Mouse (Mus musculus) lung, adult 18-20 months (tissue): ENCODE results near the gene Trp53bp1.

Experiments
- DNase-seq, 2 experiments: peaks; one replicate each; pipeline ENCODE4 v3.0.0; 2022; ENCODE audit warnings: mixed read lengths in 2 of 2

The Trp53bp1 gene

DNA sequence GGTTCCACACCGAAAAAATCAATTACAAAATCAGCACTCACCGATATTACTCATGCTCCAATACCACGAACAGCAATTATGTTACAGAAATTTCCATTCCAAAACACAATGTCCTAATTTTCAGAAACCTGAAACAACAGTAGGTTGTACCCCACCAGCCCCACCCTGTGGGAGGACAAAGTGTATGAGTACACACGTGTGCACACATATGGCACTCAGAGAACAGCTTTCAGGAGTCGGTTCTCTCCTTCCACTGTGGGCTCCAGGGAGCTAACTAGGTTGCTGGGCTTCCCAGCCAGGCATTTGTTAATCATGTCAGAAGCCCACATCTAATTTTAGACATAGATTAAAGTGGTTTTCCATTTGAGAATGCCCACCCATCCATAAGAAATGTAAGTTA lies 27.1 kb downstream of the Trp53bp1 start:
- no peak for DNase-seq

DNA sequence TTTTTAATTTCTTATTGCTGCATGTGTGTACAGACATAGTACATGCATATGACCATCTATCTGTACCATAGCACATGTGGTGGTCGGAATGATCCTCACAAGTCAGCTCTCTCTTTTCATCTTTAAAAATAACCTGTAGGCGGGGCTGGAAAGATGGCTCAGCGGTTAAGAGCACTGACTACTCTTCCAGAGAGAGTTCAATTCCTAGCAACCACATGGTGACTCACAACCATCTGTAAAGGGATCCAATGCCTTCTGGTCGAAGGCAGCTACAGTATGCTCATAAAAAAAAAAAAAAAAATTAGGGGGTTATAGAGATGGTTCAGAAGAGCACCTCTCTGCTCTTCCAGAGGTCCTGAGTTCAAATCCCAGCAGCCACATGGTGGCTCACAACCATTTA lies 31.8 kb downstream of the Trp53bp1 start:
- no peak for DNase-seq

DNA sequence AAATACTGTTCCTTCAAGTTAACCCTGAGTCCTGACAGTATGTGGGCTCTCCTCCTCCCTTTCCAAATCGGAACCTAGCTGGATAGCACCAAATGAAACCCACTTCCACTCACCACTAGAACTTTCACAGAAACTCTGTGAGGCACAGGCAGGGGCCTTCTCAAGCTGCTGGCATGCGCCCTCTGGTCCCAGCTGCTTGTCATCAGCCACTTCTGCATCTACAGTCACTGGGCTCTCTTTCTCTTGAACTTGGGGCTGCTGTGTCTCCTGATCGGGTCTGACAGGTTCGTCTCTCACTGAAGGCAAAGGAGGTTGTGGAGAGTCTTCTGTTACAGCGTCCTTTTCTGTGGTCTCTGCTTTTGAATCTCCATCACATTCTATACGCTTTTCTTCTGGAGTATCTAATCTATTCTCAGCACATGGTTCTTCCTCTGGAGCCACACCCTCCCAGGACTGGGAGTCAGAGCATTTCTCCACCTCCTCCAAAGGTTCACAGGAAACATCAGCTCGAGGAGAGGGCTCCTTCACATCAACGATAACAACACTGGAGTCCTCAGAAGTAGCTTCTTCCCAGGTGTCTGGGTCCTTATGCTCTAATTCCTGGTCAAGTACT lies 35.6 kb downstream of the Trp53bp1 start:
- DNase-seq, result no peak

DNA sequence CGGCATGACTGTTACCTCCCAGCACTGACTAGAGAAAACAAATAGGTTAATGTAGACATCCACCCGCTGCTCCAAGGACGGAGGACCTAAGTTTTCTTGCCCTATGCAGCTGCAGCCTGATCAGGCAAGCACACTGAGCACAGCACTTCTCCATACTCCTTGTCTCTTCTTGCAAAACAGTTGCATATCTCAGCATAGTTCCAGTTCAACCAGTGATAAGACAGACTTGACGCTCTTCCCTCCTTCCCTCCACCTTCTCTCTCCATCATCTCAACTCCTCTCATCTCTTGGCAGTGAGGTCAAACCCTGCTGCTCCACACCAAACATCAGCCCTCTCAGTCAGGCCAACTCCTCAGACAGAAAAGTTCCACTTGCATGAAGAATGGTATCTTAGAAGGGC lies 43.1 kb downstream of the Trp53bp1 start:
- no peak for DNase-seq

DNA sequence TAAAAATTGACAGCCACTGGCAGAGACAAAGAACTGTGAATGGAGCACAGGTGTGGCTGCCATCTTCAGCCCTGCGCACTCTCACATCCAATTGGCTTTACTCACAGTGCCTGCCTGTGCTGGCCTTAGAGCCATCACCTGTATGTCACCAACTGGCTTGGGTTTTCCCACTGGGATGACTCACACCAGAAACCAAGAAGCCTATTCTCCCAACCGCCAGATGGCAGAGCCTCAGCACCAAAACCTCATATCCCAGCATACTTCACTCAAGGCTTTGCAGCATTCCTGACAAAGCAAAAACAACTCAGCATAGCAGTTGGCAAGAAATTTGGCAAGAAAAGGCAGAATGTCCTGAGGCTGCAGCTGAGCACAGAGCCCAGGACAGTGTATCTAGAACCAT lies 48.2 kb downstream of the Trp53bp1 start:
- no peak for DNase-seq

DNA sequence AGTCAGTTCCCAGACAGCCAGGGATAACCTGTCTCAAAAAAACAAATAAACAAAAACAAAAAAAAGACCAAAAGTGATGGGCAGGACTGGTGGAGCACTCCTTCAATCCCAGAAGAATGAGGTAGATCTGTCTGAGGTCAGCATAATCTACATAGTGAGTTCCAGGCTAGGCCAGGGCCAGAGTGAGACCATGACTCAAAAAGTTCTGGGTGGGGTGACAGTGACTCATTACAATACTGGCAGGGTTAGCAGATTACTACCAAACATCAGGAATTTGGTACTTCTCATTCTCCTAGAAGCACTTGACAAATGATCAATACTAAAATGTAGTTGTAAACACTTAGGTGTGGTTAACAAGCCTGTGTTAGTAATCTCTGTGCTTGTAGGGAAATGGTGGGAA lies 51.2 kb downstream of the Trp53bp1 start:
- no peak for DNase-seq

DNA sequence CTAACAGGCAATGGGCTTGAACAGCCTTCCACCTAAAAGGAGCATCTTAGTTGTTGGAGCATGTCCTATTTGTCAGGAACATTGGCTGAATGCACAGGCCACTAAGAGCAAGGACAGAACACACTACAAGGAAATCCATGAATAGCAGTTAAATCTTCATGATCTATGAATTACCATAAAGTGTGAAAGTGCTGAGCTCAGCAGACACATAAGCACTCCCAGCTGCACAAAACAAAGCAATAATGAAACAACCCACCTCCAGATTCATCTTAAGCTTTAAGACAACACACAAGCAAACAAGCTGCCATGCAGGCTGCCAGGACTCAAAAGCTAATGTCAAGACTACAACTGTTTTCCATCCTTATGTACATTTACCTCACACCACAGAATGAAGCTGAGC lies 52.0 kb downstream of the Trp53bp1 start:
- DNase-seq, result no peak

DNA sequence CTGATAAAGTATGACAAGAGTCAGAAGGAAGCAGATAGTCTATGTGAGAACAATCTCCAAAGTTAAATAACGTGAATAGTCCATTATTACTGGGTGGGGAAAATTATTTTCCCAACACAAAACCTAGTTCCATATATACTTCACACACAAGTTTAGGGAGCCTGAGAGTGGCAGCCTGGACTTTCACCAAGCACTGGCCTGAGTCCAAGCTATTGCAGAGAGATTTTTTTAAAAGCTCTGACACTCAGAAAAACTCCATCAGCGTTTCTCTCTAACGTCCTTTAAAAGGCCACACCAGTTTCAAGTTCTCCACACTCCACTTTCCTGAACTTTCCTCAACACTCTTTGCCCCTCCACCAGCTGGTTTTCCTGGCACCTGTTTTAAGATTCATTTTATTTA lies 56.7 kb downstream of the Trp53bp1 start:
- no peak for DNase-seq

DNA sequence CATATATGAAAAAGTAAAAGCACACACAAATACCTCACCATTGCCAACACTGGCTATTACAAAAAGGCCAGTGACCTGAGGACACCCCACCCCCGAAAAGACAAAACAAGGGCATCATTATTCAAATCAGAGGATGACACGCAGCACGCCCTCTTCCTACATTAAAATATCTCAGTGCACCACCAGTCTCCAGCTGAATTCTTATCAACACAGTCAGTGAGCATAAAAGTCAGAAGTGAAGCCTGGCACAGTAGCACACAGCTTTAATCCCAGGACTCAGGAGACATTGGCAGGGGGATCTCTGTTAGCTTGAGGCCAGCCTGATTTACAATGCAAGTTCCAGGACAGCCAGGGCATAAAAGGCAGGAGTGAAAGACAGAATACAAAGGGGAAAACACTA lies 64.7 kb downstream of the Trp53bp1 start:
- no peak for DNase-seq

DNA sequence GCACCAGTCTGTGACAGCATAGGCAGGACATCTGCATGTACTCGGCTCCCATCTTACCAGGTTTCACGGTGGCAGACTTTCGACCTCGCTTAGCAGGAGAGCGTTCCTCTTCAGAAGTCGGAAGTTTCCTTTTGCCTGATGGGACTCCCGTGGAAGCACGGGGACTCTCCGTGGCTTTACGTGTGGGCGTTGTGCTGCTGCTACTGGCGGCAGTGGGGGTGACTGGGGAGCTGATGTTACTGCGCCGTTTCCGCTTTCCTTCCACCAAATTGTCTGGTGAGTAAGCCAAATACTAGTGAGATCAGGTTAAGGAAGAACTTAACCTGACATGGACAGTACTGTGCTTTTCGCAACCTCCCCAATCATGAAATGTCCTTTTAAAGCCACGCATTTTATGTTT lies 66.9 kb downstream of the Trp53bp1 start:
- no peak for DNase-seq

DNA sequence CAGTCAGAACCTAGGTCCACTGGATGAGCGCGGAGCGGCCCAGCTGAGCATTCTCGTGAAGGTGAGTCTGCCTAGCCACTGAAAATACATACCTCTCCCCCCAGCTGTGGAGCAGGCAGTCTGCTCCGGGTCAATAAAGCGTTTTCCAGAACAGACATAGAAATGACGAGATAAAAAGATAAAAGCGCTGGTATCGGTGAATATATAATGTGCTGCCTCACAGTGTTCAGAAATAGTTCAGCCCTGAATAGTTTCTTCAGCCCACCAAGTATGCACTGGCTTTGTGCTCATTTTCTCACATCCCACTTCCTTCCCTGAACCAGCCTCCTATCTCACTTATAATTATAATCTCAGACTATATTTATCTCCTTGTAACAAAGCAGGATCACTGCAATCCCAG lies 75.7 kb downstream of the Trp53bp1 start:
- no peak for DNase-seq

DNA sequence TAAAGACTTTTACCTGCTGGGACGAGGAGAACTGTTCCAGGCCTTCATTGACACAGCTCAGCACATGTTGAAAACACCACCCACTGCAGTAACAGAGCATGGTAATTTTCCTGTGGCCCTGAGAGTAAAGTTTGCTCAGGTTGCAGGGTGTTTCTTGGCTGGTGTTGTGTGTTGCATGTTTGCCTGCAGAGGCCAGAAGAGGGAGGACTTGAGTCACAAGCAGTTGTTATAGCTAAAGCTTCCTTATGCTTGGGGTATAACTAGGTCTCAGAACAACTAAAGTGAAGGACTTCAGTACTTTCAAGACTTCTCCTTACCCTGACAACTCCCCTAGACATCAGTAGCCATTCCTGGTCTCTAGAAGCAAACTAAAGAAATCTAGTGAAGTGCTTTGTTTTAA lies 82.7 kb downstream of the Trp53bp1 start:
- DNase-seq, result no peak

DNA sequence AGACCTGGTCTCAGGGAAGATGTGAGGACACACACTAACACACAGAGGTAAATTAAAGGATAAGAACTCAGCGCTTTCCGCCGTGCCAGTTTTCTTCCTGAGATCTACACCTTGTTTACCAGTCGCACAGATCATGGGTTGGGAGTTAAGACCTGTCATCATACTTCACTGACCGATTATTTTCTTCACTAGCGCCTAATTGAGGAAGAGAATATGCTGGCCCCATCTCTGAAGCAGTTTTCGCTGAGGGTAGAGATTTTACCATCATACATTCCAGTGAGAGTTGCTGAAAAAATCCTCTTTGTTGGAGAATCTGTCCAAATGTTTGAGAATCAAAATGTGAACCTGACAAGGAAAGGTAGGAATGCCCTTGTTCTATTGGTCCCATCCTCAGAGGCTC lies 87.1 kb downstream of the Trp53bp1 start:
- DNase-seq, result no peak

DNA sequence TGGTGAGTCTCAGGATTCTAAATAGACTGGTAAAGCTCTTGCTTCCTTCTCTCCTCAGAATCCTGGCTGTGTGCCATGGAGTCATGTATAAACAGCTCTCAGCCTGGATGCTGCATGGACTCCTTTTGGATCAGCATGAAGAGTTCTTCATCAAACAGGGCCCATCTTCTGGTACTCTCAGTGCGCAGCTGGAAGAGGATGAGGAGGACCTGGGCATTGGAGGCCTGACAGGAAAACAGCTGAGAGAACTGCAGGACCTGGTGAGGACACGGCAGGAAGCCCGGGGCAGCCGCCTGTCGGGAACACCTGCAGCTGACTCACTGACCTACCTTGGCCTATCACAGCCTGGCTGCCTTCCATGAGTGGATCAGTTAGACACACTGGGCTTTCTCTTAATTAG lies 87.8 kb downstream of the Trp53bp1 start:
- no peak for DNase-seq

DNA sequence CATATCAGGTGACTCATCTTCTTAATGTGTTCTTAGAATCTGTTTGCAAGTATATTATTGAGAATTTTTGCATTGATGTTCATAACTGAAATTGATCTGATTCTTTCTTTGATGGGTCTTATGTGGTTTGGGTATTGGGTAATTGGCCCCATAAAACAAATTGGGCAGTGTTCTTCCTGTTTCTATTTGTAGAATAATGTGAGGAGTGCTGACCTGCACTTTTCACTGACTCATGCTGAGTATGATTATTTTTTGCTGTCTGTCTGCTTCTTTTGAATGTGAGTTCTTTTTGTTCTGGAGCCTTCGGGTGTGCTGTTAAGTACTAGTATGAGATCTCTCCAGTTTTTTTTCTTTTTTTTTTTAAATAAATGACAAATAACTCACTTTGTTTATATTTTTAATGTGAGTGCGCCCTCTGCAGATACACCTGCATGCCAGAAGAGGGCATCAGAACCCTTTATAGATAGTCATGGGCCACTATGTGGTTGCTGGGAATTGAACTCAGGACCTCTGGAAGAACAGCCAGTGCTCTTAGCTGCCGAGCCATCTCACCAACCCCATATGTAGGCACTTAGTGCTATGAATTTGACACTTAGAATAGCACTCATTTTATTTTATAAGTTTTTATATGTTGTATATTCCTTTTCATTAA lies 92.3 kb downstream of the Trp53bp1 start:
- DNase-seq, result no peak

DNA sequence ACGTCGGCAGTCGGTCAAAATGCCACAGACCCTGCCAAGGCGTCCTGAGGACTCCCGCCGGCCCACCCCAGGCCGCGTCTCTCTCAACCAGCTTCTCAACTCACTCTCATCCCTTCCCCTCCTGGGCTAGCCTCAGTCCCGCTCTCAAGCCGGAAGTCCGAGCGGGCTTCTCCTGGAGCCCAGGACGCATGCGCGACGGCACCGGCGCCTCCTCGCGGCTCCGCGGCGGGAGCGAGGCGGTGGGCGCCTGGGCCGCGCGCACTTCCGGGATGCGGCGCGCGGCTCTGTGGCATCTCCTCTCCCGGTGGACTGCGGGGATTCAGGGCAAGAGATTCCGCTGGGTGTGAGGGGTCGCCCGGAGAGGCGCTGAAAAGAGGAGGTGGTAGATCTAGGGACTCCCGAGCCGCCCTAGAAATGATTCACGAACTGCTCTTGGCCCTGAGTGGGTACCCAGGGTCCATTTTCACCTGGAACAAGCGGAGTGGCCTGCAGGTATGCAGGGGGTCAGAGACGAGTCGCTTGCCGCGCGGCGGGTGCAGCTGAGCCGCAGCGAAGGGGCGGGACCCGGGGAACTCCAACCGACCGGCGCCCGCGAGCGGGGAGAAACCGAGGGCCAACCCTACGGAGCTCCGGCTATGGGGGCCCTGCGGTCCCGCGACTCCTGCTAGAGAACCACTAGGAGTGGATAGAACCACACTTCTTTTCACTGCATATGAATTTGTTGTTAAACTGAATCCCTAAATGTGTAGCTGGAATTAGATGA lies 100.0 kb downstream of the Trp53bp1 start, which contains the start of gene Zscan29:
Zscan29 (minus strand) TSS at position 146 of the 763 bp plus-strand sequence.
- DNase-seq, result peak; percentile 89 to 92

DNA sequence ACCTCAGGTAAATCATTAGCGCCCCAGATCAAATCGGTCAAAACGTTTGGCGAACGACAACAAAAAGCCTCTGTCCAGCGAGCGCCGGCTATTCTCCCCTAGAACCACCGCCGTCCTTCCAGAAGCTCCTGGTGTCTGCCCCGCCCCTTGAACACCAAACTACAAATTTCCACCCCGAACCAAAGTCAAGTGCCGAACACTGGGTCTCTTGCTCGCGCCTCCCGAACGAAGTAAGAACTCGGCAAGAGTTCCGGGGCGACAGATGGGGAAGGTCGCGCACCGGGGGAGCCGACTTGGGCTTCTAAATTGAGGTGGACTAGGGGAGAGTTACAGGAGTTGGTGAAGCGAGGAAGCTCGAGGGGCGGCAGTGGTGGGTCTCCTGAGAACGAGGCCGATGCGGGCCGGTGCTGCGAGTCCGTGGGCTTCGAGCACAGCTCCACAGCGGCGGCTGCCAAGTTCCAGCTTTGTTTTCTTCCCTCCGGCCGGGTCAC lies 100.7 kb downstream of the Trp53bp1 start, which contains the start of gene Tubgcp4:
Tubgcp4 (plus strand) TSS at position 174 of the 491 bp plus-strand sequence.
- DNase-seq, result peak; percentile 60 to 66

DNA sequence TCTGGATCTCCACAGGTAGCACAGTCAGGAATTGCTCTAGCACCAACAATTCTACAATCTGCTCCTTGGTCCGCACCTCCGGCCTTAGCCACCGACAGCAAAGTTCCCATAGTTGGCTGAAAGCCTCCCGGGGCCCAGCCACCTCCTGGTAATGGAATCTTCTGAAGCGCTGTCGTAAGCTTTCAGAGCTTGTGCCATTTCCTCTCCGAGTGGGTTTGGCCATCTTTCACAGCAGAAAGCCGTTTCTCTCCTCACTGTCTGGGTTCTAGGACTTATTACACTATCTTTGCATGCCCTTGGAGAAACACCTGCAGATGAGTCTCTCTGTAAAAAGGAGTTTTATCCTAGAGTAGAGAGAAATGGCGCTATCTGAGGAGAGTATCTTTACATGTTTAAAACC lies 101.3 kb downstream of the Trp53bp1 start:
- peak; percentile 54 to 55 for DNase-seq

DNA sequence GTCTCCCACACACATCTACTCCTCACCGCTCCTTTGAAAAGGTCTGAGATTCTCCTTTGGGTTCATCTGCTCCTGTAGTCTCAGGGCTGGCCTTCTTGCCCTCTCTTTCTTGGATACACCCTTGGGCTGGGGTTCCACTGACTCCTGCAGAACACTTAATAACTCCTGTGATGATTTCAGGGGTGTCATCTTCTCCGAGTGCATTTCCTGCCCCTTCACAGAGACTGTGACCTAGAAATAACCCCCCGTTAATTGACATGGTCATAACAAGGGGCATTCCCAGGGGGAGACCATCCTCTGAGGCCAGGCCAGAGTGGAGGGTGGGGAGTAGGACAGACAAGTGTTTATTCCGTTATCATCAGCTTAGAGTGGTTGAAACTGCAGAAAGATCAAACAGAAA lies 102.0 kb downstream of the Trp53bp1 start:
- DNase-seq, result no peak

DNA sequence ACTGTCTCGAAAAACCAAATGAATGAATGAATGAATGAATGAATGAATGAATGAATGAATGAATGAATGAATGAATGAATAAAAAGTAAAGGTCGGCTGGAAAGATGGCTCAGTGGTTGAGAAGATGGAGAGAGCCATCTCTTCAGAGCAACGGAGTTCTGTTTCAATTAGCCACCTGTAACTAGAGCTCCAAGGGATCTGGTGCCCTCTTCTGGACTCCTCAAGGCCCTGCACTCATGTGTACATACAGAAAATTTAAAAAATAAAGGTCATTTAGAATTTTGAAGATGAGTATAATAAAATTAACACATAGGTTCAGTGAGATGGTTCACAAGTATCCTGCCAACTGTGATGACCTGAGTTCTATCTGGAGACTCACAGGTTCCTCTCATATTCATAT lies 118.1 kb downstream of the Trp53bp1 start:
- no peak for DNase-seq

DNA sequence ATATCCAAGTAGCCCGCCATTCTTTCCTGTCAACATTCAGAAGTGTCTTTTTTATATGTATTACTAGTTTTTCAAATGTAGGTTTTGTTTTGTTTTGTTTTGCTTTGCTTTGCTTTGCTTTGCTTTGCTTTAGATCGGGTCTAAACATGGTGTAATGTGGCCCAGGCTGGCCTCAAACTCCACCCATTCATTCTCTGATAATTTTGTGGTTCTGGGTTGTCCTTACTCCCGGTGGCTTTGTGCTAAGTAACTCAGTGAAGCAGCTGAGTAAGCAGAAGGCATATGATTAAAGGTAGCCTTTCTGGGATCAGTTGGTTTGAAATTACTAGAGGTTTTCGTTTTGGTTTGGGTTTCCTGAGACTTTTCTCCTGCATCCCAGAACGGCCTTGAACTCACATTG lies 121.5 kb downstream of the Trp53bp1 start:
- DNase-seq, result no peak
